Mouse (Mus musculus): ENCODE data around the gene Htr1d. TPM values are rescaled to one million over a fixed set of nuclear protein-coding genes. Genes with fewer than 3 reads are reported as not detected.

Htr1d gene
- polyA plus RNA-seq, 1 experiment from 2014 or later, result 1.9 TPM

- Histone ChIP-seq H3K9ac (no peak overlapping the region), H3K4me1 (replicated peaks; ENCODE audit: control insufficient read depth, insufficient read depth, low read length) (no peaks in the 10 kb centered on the region), H3K36me3 (replicated peaks; ENCODE audit: control insufficient read depth, insufficient read depth) (no peaks in the 10 kb centered on the region), H3K4me3 (replicated peaks; ENCODE audit: low read length) (no peak overlapping the region), H3K9me3 (ENCODE audit: control insufficient read depth, low read length) (peaks cover 4% of the 10 kb centered on the region; the same call in 1 of the 2 replicates), H3K27me3 (ENCODE audit: control insufficient read depth, insufficient read depth, low read length) (no peaks in the 10 kb centered on the region), H3K27ac (no peak overlapping the region), H3K4me2 (replicated peaks) (no peak overlapping the region)
- DNase-seq (ENCODE audit: low spot score), result no peak
- no peak for ATAC-seq (ENCODE audit: low FRiP score)
- WGBS, result 66% methylated on average over 4 of the region's 4 CpGs
Measured at GRCm38 (mm10) chr4:136444561-136444960, 21.2 kb downstream of the Htr1d start.

GRCm38 (mm10) chr4:136449795-136450194 is 26.5 kb downstream of the Htr1d start:
- Histone ChIP-seq H3K27ac (no peak overlapping the region), H3K4me3 (replicated peaks; ENCODE audit: low read length) (no peak overlapping the region), H3K4me1 (replicated peaks; ENCODE audit: control insufficient read depth, insufficient read depth, low read length) (0 out of 2 replicates have a peak, but pooled peaks cover 7% of the 10 kb centered on the region), H3K4me2 (replicated peaks) (no peak overlapping the region), H3K9me3 (ENCODE audit: control insufficient read depth, low read length) (peaks cover 4% of the 10 kb centered on the region; the same call in 1 of the 2 replicates), H3K27me3 (ENCODE audit: control insufficient read depth, insufficient read depth, low read length) (no peaks in the 10 kb centered on the region), H3K36me3 (replicated peaks; ENCODE audit: control insufficient read depth, insufficient read depth) (no peaks in the 10 kb centered on the region), H3K9ac (no peak overlapping the region)
- WGBS, result 90% methylated on average over 5 of the region's 5 CpGs
- ATAC-seq (ENCODE audit: low FRiP score) (no peak), DNase-seq (ENCODE audit: low spot score) (no peak)

- Histone ChIP-seq H3K36me3 (replicated peaks; ENCODE audit: control insufficient read depth, insufficient read depth) (no peaks in the 10 kb centered on the region), H3K4me2 (replicated peaks) (no peak overlapping the region), H3K27me3 (ENCODE audit: control insufficient read depth, insufficient read depth, low read length) (no peaks in the 10 kb centered on the region), H3K4me1 (replicated peaks; ENCODE audit: control insufficient read depth, insufficient read depth, low read length) (0 out of 2 replicates have a peak, but pooled peaks cover 7% of the 10 kb centered on the region), H3K9me3 (ENCODE audit: control insufficient read depth, low read length) (no peaks in the 10 kb centered on the region), H3K4me3 (replicated peaks; ENCODE audit: low read length) (no peak overlapping the region), H3K9ac (no peak overlapping the region), H3K27ac (no peak overlapping the region)
- DNase-seq (ENCODE audit: low spot score) (no peak), ATAC-seq (ENCODE audit: low FRiP score) (no peak)
- 88% methylated on average over 4 of the region's 4 CpGs for WGBS
Measured at GRCm38 (mm10) chr4:136450271-136450670, 26.9 kb downstream of the Htr1d start.

GRCm38 (mm10) chr4:136451564-136451963 is 28.2 kb downstream of the Htr1d start:
- Histone ChIP-seq H3K36me3 (replicated peaks; ENCODE audit: control insufficient read depth, insufficient read depth) (no peaks in the 10 kb centered on the region), H3K4me1 (replicated peaks; ENCODE audit: control insufficient read depth, insufficient read depth, low read length) (0 out of 2 replicates have a peak, but pooled peaks cover 7% of the 10 kb centered on the region), H3K9me3 (ENCODE audit: control insufficient read depth, low read length) (no peaks in the 10 kb centered on the region), H3K9ac (no peak overlapping the region), H3K4me2 (replicated peaks) (no peak overlapping the region), H3K4me3 (replicated peaks; ENCODE audit: low read length) (no peak overlapping the region), H3K27ac (no peak overlapping the region), H3K27me3 (ENCODE audit: control insufficient read depth, insufficient read depth, low read length) (no peaks in the 10 kb centered on the region)
- 19% methylated on average over 6 of the region's 6 CpGs for WGBS
- ATAC-seq (ENCODE audit: low FRiP score), result no peak
- DNase-seq (ENCODE audit: low spot score), result no peak

GRCm38 (mm10) chr4:136452286-136452685 is 29.0 kb downstream of the Htr1d start:
- 0 out of 2 replicates have a peak, but pooled peaks cover 7% of the 10 kb centered on the region for H3K4me1 ChIP-seq (replicated peaks; ENCODE audit: control insufficient read depth, insufficient read depth, low read length)
- no peak overlapping the region for H3K4me3 ChIP-seq (replicated peaks; ENCODE audit: low read length)
- no peak overlapping the region for H3K4me2 ChIP-seq (replicated peaks)
- no peaks in the 10 kb centered on the region for H3K36me3 ChIP-seq (replicated peaks; ENCODE audit: control insufficient read depth, insufficient read depth)
- no peaks in the 10 kb centered on the region for H3K27me3 ChIP-seq (ENCODE audit: control insufficient read depth, insufficient read depth, low read length)
- ATAC-seq (ENCODE audit: low FRiP score), result no peak
- DNase-seq (ENCODE audit: low spot score), result no peak
- H3K9ac ChIP-seq, result no peak overlapping the region
- H3K9me3 ChIP-seq (ENCODE audit: control insufficient read depth, low read length), result no peaks in the 10 kb centered on the region
- 72% methylated on average over 3 of the region's 3 CpGs for WGBS
- no peak overlapping the region for H3K27ac ChIP-seq

GRCm38 (mm10) chr4:136452792-136453191 is 29.5 kb downstream of the Htr1d start:
- H3K4me2 ChIP-seq (replicated peaks), result no peak overlapping the region
- H3K9ac ChIP-seq, result no peak overlapping the region
- no peak for ATAC-seq (ENCODE audit: low FRiP score)
- H3K36me3 ChIP-seq (replicated peaks; ENCODE audit: control insufficient read depth, insufficient read depth), result no peaks in the 10 kb centered on the region
- no peaks in the 10 kb centered on the region for H3K27me3 ChIP-seq (ENCODE audit: control insufficient read depth, insufficient read depth, low read length)
- no peaks in the 10 kb centered on the region for H3K9me3 ChIP-seq (ENCODE audit: control insufficient read depth, low read length)
- 83% methylated on average over 5 of the region's 5 CpGs for WGBS
- no peak overlapping the region for H3K4me3 ChIP-seq (replicated peaks; ENCODE audit: low read length)
- no peak overlapping the region for H3K27ac ChIP-seq
- H3K4me1 ChIP-seq (replicated peaks; ENCODE audit: control insufficient read depth, insufficient read depth, low read length), result 0 out of 2 replicates have a peak, but pooled peaks cover 7% of the 10 kb centered on the region
- DNase-seq (ENCODE audit: low spot score), result no peak

GRCm38 (mm10) chr4:136454850-136455260 is 31.5 kb downstream of the Htr1d start:
- 0 out of 2 replicates have a peak, but pooled peaks cover 7% of the 10 kb centered on the region for H3K4me1 ChIP-seq (replicated peaks; ENCODE audit: control insufficient read depth, insufficient read depth, low read length)
- ATAC-seq (ENCODE audit: low FRiP score), result no peak; the same call in 1 of the 2 replicates
- peak overlapping the region; percentile 33 for H3K4me2 ChIP-seq (replicated peaks)
- 15% methylated on average over 10 of the region's 10 CpGs for WGBS
- H3K27me3 ChIP-seq (ENCODE audit: control insufficient read depth, insufficient read depth, low read length), result no peaks in the 10 kb centered on the region
- H3K9me3 ChIP-seq (ENCODE audit: control insufficient read depth, low read length), result no peaks in the 10 kb centered on the region
- peak; percentile 94 for DNase-seq (ENCODE audit: low spot score)
- no peaks in the 10 kb centered on the region for H3K36me3 ChIP-seq (replicated peaks; ENCODE audit: control insufficient read depth, insufficient read depth)
- no peak overlapping the region for H3K4me3 ChIP-seq (replicated peaks; ENCODE audit: low read length)
- H3K9ac ChIP-seq, result no peak overlapping the region
- H3K27ac ChIP-seq, result no peak overlapping the region

GRCm38 (mm10) chr4:136456516-136457218 is 33.3 kb downstream of the Htr1d start:
- Histone ChIP-seq H3K36me3 (replicated peaks; ENCODE audit: control insufficient read depth, insufficient read depth) (no peaks in the 10 kb centered on the region), H3K9ac (no peak overlapping the region), H3K4me3 (replicated peaks; ENCODE audit: low read length) (no peak overlapping the region), H3K9me3 (ENCODE audit: control insufficient read depth, low read length) (no peaks in the 10 kb centered on the region), H3K4me2 (replicated peaks) (no peak overlapping the region), H3K27ac (no peak overlapping the region), H3K27me3 (ENCODE audit: control insufficient read depth, insufficient read depth, low read length) (peaks cover 8% of the 10 kb centered on the region), H3K4me1 (replicated peaks; ENCODE audit: control insufficient read depth, insufficient read depth, low read length) (0 out of 2 replicates have a peak, but pooled peaks cover 2% of the 10 kb centered on the region)
- WGBS, result 94% methylated on average over 6 of the region's 6 CpGs
- ATAC-seq (ENCODE audit: low FRiP score) (no peak), DNase-seq (ENCODE audit: low spot score) (no peak)

GRCm38 (mm10) chr4:136458276-136458675 is 35.0 kb downstream of the Htr1d start:
- WGBS, result 86% methylated on average over 7 of the region's 7 CpGs
- DNase-seq (ENCODE audit: low spot score) (no peak), ATAC-seq (ENCODE audit: low FRiP score) (no peak)
- H3K4me1 ChIP-seq (replicated peaks; ENCODE audit: control insufficient read depth, insufficient read depth, low read length), result no peaks in the 10 kb centered on the region; the same call in 1 of the 2 replicates
- no peak overlapping the region for H3K9ac ChIP-seq
- H3K4me2 ChIP-seq (replicated peaks), result no peak overlapping the region
- no peaks in the 10 kb centered on the region for H3K36me3 ChIP-seq (replicated peaks; ENCODE audit: control insufficient read depth, insufficient read depth)
- peaks cover 14% of the 10 kb centered on the region for H3K27me3 ChIP-seq (ENCODE audit: control insufficient read depth, insufficient read depth, low read length)
- H3K9me3 ChIP-seq (ENCODE audit: control insufficient read depth, low read length), result no peaks in the 10 kb centered on the region
- H3K27ac ChIP-seq, result no peak overlapping the region
- H3K4me3 ChIP-seq (replicated peaks; ENCODE audit: low read length), result no peak overlapping the region

Data from hindbrain, embryonic 14.5 days (tissue).